Mouse (Mus musculus) MEL (cell line): ENCODE measurements around the gene Rpl4. TPM values are rescaled to one million over a fixed set of nuclear protein-coding genes. Genes with fewer than 3 reads are reported as not detected.
"Not testable (repeated sequence)": the region's sequence is repeated elsewhere in the genome, so short reads cannot be mapped to it uniquely, and the experiment has no call there.

Experiments
- DNase-seq: peaks from one replicate; pipeline ENCODE4 v3.0.0; 2011; ENCODE audit warnings: low read depth, low spot score
- H3K27ac ChIP-seq: 2 replicates; pipeline ENCODE4 v1.5.1; 2012; ENCODE audit warnings: low read depth, mild to moderate bottlenecking, control low read depth, low read length, moderate library complexity; ENCODE audit not compliant: control insufficient read depth
- H3K27me3 ChIP-seq, 2 experiments: fragments of 150-350 bp in 1 of 2; sonication (generic) in 1 of 2; 2 replicates each; pipeline ENCODE4 v1.6.1; 2012; ENCODE audit warnings: low read length in 2 of 2, mild to moderate bottlenecking in 2 of 2, improper control_type of control experiment in 1 of 2, moderate library complexity in 1 of 2; ENCODE audit not compliant: insufficient read depth in 2 of 2, control insufficient read depth in 1 of 2
- H3K36me3 ChIP-seq, 2 experiments: 2 replicates each; pipeline ENCODE4 v1.6.1; 2012 to 2014; ENCODE audit warnings: low read length in 2 of 2, improper control_type of control experiment in 1 of 2, inconsistent platforms in 1 of 2, mild to moderate bottlenecking in 1 of 2; ENCODE audit not compliant: insufficient read depth in 2 of 2, control insufficient read depth in 1 of 2
- H3K4me1 ChIP-seq, 2 experiments: fragments of 150-350 bp in 1 of 2; sonication (generic) in 1 of 2; 2 replicates each; pipeline ENCODE4 v1.6.1; 2012; ENCODE audit warnings: low read length in 2 of 2, improper control_type of control experiment in 1 of 2, mild to moderate bottlenecking in 1 of 2; ENCODE audit not compliant: insufficient read depth in 2 of 2, control insufficient read depth in 1 of 2
- H3K4me3 ChIP-seq, 2 experiments: fragments of 150-350 bp in 1 of 2; sonication (generic) in 1 of 2; 2 replicates each; pipeline ENCODE4 v1.5.1; 2012; ENCODE audit warnings: low read depth in 2 of 2, low read length in 2 of 2, mild to moderate bottlenecking in 2 of 2, moderate library complexity in 2 of 2, control low read depth in 1 of 2, improper control_type of control experiment in 1 of 2; ENCODE audit not compliant: control insufficient read depth in 1 of 2, insufficient read depth in 1 of 2
- H3K79me2 ChIP-seq: 2 replicates; pipeline ENCODE4 v1.6.1; 2012; ENCODE audit warnings: mild to moderate bottlenecking, low read length, moderate library complexity; ENCODE audit not compliant: control insufficient read depth, poor library complexity, insufficient read depth
- H3K9ac ChIP-seq: 2 replicates; pipeline ENCODE4 v1.6.1; 2012; ENCODE audit warnings: low read depth, mild to moderate bottlenecking, control low read depth, low read length, moderate library complexity; ENCODE audit not compliant: control insufficient read depth, poor library complexity, severe bottlenecking
- H3K9me3 ChIP-seq: fragments of 150-350 bp; sonication (generic); replicated peaks from 2 replicates; pipeline ENCODE4 v1.6.1; 2012; ENCODE audit warnings: mild to moderate bottlenecking, low read length, improper control_type of control experiment, moderate library complexity; ENCODE audit not compliant: insufficient read depth
- E2F4 ChIP-seq: IDR thresholded peaks from 2 replicates; pipeline ENCODE4 v1.6.1; 2011; ENCODE audit warnings: low read depth, low read length, improper control_type of control experiment, borderline replicate concordance
- EP300 ChIP-seq, 2 experiments: IDR thresholded peaks; 2 replicates each; pipeline ENCODE4 v1.6.1; 2011; ENCODE audit warnings: improper control_type of control experiment in 2 of 2, low read length in 2 of 2, low read depth in 1 of 2, mild to moderate bottlenecking in 1 of 2
- GABPA ChIP-seq: IDR thresholded peaks from 2 replicates; pipeline ENCODE4 v1.6.1; 2012; ENCODE audit warnings: low read depth, mild to moderate bottlenecking, inconsistent platforms, low read length, improper control_type of control experiment, moderate library complexity
- JUND ChIP-seq: IDR thresholded peaks from 2 replicates; pipeline ENCODE4 v1.6.1; 2011; ENCODE audit warnings: low read depth, mild to moderate bottlenecking, improper control_type of control experiment, low read length
- MAFK ChIP-seq: IDR thresholded peaks from 2 replicates; pipeline ENCODE4 v1.6.1; 2011; ENCODE audit warnings: low read depth, mild to moderate bottlenecking, low read length, improper control_type of control experiment, borderline replicate concordance
- MAX ChIP-seq: IDR thresholded peaks from 2 replicates; pipeline ENCODE4 v1.6.1; 2011; ENCODE audit warnings: low read length, improper control_type of control experiment
- MYB ChIP-seq: IDR thresholded peaks from 2 replicates; pipeline ENCODE4 v1.6.1; 2011; ENCODE audit warnings: mild to moderate bottlenecking, low read depth, low read length, improper control_type of control experiment
- RCOR1 ChIP-seq: IDR thresholded peaks from 2 replicates; pipeline ENCODE4 v1.6.1; 2012; ENCODE audit warnings: low read depth, mild to moderate bottlenecking, inconsistent platforms, low read length, improper control_type of control experiment
- SMC3 ChIP-seq: IDR thresholded peaks from 2 replicates; pipeline ENCODE4 v1.6.1; 2011; ENCODE audit warnings: low read depth, low read length, improper control_type of control experiment
- TAL1 ChIP-seq: IDR thresholded peaks from 2 replicates; pipeline ENCODE4 v1.6.1; 2012; ENCODE audit warnings: mild to moderate bottlenecking, inconsistent platforms, low read length, moderate library complexity, mixed read lengths
- UBTF ChIP-seq: IDR thresholded peaks from 2 replicates; pipeline ENCODE4 v1.6.1; 2012; ENCODE audit warnings: low read depth, mild to moderate bottlenecking, inconsistent platforms, low read length, improper control_type of control experiment, moderate library complexity, borderline replicate concordance; ENCODE audit not compliant: insufficient read depth
- USF2 ChIP-seq, 2 experiments: IDR thresholded peaks; 2 replicates each; pipeline ENCODE4 v1.6.1; 2011 to 2012; ENCODE audit warnings: improper control_type of control experiment in 2 of 2, low read length in 2 of 2, borderline replicate concordance in 1 of 2, inconsistent platforms in 1 of 2, low read depth in 1 of 2, mild to moderate bottlenecking in 1 of 2; ENCODE audit not compliant: insufficient read depth in 1 of 2
- ZNF384 ChIP-seq: IDR thresholded peaks from 2 replicates; pipeline ENCODE4 v1.6.1; 2012; ENCODE audit warnings: low read depth, mild to moderate bottlenecking, inconsistent platforms, low read length, improper control_type of control experiment
- polyA plus RNA-seq, 2 experiments: library from polyadenylated mRNA; stranded (reverse) in 1 of 2; unstranded in 1 of 2; fragments of >175 nt in 1 of 2; fragments of >200 nt in 1 of 2; gene quantifications; 2 replicates each; pipeline versions ENCODE4 v1.2.1 to v1.2.4; 2012; ENCODE audit warnings: low replicate concordance in 2 of 2, low read depth in 1 of 2; ENCODE audit not compliant: insufficient read length in 2 of 2, insufficient read depth in 1 of 2, missing spikeins in 1 of 2
- total RNA-seq: library from RNA; depleted of rRNA; stranded (reverse); fragments of 300-350 nt; gene quantifications from 2 replicates; pipeline ENCODE4 v1.2.3, GENCODE M21; 2012

Rpl4 gene
- total and polyA plus RNA-seq, 3 experiments = 124 to 3,157 (median 1,761) TPM

DNA sequence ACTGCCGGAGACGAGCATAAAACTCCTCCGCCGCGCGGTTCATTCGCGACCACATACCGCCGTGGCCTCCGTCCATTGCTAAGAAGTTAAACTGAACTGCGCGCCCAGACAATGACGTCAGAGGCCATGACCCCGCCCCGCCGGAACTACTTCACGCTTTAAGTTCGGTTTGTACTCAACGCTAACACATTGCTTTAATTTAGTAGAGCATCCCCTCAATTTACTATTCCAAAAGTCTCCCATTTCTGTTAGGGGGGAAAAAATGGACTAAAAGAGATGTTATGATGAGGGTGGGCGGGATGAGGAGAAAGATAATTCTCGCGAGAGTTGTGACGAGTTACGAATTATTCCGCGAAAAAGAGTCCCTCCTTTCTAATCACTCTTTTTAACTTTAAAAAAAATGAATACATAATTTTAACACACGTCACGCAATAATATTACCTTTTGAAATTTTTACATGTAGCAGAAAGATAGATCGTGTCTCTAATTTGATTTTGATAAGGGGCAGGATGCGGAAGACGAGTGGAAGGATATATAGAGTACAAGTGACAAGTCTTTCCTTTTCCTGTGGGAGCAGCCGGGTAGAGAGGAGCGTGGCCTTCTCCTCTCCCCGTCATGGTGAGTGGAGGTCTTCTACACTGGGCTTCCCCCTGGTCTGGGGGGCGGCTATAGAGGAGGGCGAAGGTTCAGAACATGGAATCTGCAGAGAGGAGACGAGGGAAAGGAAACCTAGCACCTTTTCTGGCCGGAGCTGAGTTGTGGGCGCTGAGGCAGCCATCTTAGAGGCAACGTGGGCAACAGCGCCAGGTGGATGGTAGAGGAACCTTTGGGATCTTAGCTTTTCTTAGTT, at the start of gene Rpl4, which contains the start of gene Zwilch (continued):
- TF ChIP-seq USF2 (IDR thresholded peaks at IDR 0.05; ENCODE audit: borderline replicate concordance in 1 of 2, insufficient read depth in 1 of 2, low read depth in 1 of 2, low read length in 2 of 2) (no peak), E2F4 (peak; percentile 78; the same call in 1 of the 2 replicates), EP300 (IDR thresholded peaks at IDR 0.05; ENCODE audit: low read depth in 1 of 2, low read length in 2 of 2) (no peak), SMC3 (no peak)

DNA sequence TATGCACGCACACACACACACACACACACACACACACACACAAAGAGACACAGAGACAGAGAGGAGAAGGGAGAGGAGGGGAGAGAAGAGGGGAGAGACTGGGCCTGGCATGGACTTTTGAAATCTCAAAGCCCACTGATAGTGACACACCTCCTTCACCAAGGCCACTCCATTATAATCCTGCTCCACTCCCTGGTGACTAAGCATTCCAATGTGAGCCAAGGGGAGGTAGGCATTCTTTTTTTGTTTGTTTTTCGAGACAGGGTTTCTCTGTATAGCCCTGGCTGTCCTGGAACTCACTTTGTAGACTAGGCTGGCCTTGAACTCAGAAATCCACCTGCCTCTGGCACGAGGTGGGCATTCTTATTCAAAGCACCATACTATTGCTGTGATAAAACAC, 48.3 kb upstream of the Rpl4 start:
- H3K36me3 ChIP-seq, H3K4me3 ChIP-seq, H3K27me3 ChIP-seq, DNase-seq, H3K9me3 ChIP-seq, H3K9ac ChIP-seq, H3K79me2 ChIP-seq, H3K4me1 ChIP-seq, H3K27ac ChIP-seq: not testable (repeated sequence)

DNA sequence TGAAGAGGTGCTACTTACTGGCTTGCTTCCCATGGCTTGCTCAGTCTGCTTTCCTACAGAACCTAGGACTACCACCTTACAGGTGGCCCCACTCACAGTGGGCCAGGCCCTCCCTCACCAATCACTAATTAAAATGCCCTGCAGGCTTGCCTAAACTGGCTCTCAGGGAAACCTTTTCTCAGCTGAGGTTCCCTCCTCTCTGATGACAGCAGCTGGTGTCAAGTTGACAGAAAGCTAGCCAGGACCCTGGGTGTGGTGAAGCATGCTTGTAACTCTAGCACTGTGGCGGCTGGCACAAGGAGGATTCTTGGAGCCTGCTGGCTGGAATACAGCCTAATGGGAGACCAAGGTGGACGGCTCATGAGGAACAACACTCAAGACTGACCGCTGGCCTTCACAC, 47.9 kb upstream of the Rpl4 start:
- H3K9ac ChIP-seq = no peak overlapping the region
- no peaks in the 10 kb centered on the region for H3K36me3 ChIP-seq
- H3K79me2 ChIP-seq = no peaks in the 10 kb centered on the region
- no peaks in the 10 kb centered on the region for H3K27me3 ChIP-seq
- no peak for TF ChIP-seq UBTF
- TF ChIP-seq MAFK = no peak
- no peak for TF ChIP-seq ZNF384
- no peak for TF ChIP-seq MYB
- no peak for TF ChIP-seq TAL1
- no peak for TF ChIP-seq MAX
- no peak for TF ChIP-seq GABPA
- TF ChIP-seq USF2 (IDR thresholded peaks at IDR 0.05; ENCODE audit: borderline replicate concordance in 1 of 2, insufficient read depth in 1 of 2, low read depth in 1 of 2, low read length in 2 of 2) = no peak
- no peak for TF ChIP-seq JUND
- TF ChIP-seq RCOR1 = no peak
- no peak overlapping the region for H3K4me3 ChIP-seq
- H3K4me1 ChIP-seq = peaks cover 0 to 3% of the 10 kb centered on the region in 2 experiments; a peak in 1 of 4 replicates
- no peak overlapping the region for H3K27ac ChIP-seq
- H3K9me3 ChIP-seq = no peaks in the 10 kb centered on the region
- no peak for DNase-seq
